Mouse (Mus musculus) E14TG2a.4 (cell line): ENCODE measurements around the gene Pih1d1.

ENCODE experiments used
- CTCF ChIP-seq: conservative IDR thresholded peaks from 2 replicates; pipeline ENCODE4 v1.5.1; 2014; ENCODE audit warnings: low read length
- NANOG ChIP-seq: IDR thresholded peaks from 2 replicates; pipeline ENCODE4 v1.6.1; 2014; ENCODE audit warnings: borderline replicate concordance, low read length, mixed read lengths
- POU5F1 ChIP-seq: IDR thresholded peaks from 2 replicates; pipeline ENCODE4 v1.6.1; 2014; ENCODE audit warnings: low read length, borderline replicate concordance

GRCm38 (mm10) chr7:45165701-45166100 is 11.6 kb downstream of the Pih1d1 start:
- TF ChIP-seq CTCF (no peak), POU5F1 (no peak), NANOG (no peak)
